Mouse (Mus musculus) layer of hippocampus, adult 2 months (tissue): Measurements from ENCODE around the gene Ciao2a. TPM values are rescaled to one million over a fixed set of nuclear protein-coding genes. Genes with fewer than 3 reads are reported as not detected.

Source experiments
- DNase-seq, 2 experiments: peaks; one replicate each; pipeline ENCODE4 v3.0.0; 2022; ENCODE audit warnings: low spot score in 2 of 2
- H3K27ac ChIP-seq: fragments of 200-600 bp; 2 replicates; pipeline ENCODE4 v1.8.1; 2022
- H3K4me3 ChIP-seq: fragments of 200-600 bp; 2 replicates; pipeline ENCODE4 v1.8.1; 2022; ENCODE audit warnings: mild to moderate bottlenecking
- CTCF ChIP-seq: fragments of 200-600 bp; conservative IDR thresholded peaks from 2 replicates; pipeline ENCODE4 v1.8.1; 2022; ENCODE audit warnings: antibody characterized with exemption, mild to moderate bottlenecking, moderate library complexity
- total RNA-seq, 2 experiments: library from RNA; stranded (reverse); gene quantifications; 2 replicates each; pipeline ENCODE4 v1.2.3; 2021

The Ciao2a gene
- total RNA-seq, 2 experiments from 2014 or later, result 25.9 to 26.3 TPM

GRCm38 (mm10) chr9:66155534-66155933 lies 29.1 kb downstream of the Ciao2a start:
- no peak overlapping the region for H3K4me3 ChIP-seq
- no peak overlapping the region for H3K27ac ChIP-seq
- peak; percentile 58 for TF ChIP-seq CTCF
- no peak for DNase-seq

DNA sequence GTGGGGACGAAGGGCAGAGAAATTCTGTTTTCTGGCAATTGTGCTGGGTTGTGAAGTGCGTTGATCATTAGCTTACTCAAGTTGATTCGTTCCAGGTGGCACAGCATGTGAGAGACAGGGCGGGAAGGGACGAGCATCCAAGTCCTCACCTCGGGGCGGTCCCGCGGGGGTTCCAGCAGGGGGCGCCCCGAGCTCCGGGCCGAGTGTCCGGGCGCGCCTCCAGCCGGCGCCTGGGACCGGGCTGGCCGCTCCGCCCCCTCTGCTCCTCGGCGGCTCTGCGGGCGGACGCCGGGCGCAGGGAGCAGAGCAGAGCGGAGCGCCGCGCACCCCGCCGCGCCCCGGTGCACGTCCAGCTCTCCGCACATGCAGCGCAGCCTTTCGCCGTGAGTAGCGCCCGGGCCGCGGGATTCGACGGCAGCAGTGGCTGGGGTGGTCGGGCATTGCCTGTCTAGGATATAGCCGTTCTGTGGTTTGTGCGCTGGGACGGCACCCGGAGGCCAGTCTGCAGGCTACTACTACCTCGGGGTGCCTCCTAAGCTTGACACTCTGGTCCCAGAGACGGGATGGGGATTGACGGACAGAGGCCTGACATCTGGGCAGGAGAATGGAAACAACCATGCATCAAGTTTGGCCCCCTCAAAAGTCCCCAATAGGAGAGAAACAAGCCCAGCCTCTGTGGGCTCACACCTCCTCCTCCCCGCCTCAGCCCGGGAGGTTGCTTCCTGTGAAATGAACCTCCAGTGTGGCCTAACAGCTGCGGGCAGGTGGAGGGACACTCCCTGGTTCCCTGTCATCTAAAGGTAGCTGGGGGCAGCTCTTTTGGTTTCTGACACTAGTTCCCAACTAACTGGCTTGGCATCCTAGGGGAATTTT lies 31.8 kb downstream of the Ciao2a start, which contains the start of gene Dapk2:
Gene Dapk2 (plus strand): TSS at position 266 of the 873 bp plus-strand sequence.
- Histone ChIP-seq H3K27ac (no peak within 1 kb of the TSS), H3K4me3 (peak within 1 kb of the TSS; percentile 53)
- peak; percentile 81 for TF ChIP-seq CTCF
- DNase-seq, result peak; percentile 26 to 57

- Histone ChIP-seq H3K4me3 (no peak overlapping the region), H3K27ac (no peak overlapping the region)
- no peak for TF ChIP-seq CTCF
- DNase-seq, result no peak
Measured at GRCm38 (mm10) chr9:66158885-66159430, 32.5 kb downstream of the Ciao2a start.

DNA sequence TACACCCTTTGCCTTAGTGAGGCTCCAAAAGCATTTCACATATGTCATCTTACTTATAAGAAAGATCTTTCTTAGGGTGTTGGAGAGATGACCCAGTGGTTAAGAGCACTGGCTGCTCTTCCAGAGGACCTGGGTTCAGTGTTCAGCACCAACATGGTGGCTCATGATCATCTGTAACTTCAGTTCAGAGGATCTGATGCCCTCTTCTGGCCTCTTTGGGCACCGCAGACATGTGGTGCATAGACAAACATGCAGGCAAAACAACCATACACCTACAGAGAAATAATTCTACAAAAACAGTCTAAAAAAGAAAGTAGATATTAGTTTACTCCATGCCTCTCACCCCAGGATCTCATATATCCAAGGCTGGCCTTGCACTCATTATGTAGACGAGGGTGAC lies 33.7 kb downstream of the Ciao2a start:
- no peak; the same call in 1 of the 2 replicates for TF ChIP-seq CTCF
- H3K4me3 ChIP-seq, result no peak overlapping the region
- H3K27ac ChIP-seq, result no peak overlapping the region
- DNase-seq, result no peak

DNA sequence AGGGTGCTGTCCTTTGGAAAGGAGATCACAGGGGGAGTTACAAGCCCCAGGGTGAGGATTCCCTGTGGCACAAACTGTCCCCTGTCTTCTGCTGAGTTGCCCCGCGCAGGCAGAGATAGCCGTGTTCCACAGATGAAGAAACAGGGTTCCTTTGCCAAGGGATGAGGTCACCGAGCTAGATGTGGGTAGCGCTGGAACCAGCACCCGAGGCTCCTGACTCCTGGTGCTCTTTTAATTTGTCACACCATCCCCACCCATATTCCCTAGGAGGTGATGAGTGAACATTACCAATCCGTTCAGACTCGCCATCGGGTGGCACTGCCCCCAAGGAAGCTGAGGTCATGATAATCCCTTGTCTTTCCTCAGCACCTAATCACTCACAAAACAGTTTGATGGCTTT lies 36.6 kb downstream of the Ciao2a start:
- Histone ChIP-seq H3K4me3 (no peak overlapping the region), H3K27ac (no peak overlapping the region)
- peak; percentile 37 for TF ChIP-seq CTCF
- DNase-seq, result peak in 1 of 2 experiments; percentile 13

GRCm38 (mm10) chr9:66167222-66167621 lies 40.8 kb downstream of the Ciao2a start:
- TF ChIP-seq CTCF, result no peak
- no peak for DNase-seq
- no peak overlapping the region for H3K27ac ChIP-seq
- H3K4me3 ChIP-seq, result no peak overlapping the region

DNA sequence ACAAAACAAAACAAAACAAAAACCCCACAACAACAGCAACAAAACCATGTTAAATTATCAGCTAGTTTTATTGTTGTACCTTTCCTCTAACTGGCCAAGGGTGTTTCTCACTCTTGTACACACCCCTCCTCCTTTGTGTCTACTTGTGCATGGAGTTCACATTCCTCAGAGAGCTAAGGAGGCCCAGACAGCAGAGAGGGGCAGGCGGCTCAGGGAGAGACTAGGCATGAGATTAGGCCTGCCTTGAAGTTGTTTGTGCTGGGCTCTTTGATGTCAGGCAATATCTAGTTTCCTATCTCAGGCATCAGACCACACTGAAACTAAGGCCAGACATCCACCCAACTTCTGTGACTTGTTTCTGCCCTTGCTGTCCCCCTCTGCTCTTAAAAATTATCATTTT lies 41.8 kb downstream of the Ciao2a start:
- DNase-seq, result no peak
- no peak for TF ChIP-seq CTCF
- Histone ChIP-seq H3K4me3 (no peak overlapping the region), H3K27ac (no peak overlapping the region)

GRCm38 (mm10) chr9:66170506-66170905 lies 44.1 kb downstream of the Ciao2a start:
- Histone ChIP-seq H3K4me3 (no peak overlapping the region), H3K27ac (0 out of 2 replicates have a peak overlapping the region, but pooled peaks have one; percentile 28)
- TF ChIP-seq CTCF, result no peak

GRCm38 (mm10) chr9:66171275-66171921 lies 45.0 kb downstream of the Ciao2a start:
- DNase-seq, result no peak
- no peak overlapping the region for H3K4me3 ChIP-seq
- H3K27ac ChIP-seq, result no peak overlapping the region
- TF ChIP-seq CTCF, result no peak

More at GRCm38 (mm10) chr9:66170506-66170905, 44.1 kb downstream of the Ciao2a start:
- no peak for DNase-seq

- DNase-seq, result no peak
- TF ChIP-seq CTCF, result no peak
- Histone ChIP-seq H3K4me3 (no peak overlapping the region), H3K27ac (no peak overlapping the region)
Measured at GRCm38 (mm10) chr9:66173316-66173855, 47.0 kb downstream of the Ciao2a start.

- no peak for TF ChIP-seq CTCF
- DNase-seq, result no peak
- Histone ChIP-seq H3K4me3 (no peak overlapping the region), H3K27ac (no peak overlapping the region)
Measured at GRCm38 (mm10) chr9:66174985-66175384, 48.6 kb downstream of the Ciao2a start.

DNA sequence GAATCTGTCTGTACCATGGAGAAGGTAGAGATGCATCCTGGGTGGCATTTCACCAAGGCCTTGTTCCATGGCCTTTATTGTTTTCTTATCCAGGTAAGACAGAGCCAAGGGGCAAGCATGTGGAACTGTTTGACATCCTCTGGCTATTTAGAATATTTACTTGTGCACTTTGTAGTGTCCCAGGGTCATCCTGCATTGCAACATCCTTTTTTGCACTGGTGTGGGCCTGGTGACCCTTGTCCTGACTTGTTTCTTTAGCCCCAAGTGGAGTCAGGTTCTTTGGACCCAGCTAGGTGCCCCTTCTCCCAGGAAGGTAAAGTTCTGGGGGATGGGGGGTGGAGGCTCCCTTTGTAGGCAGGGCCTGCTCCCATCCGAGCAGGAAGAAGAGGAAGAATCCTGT lies 51.6 kb downstream of the Ciao2a start:
- no peak overlapping the region for H3K4me3 ChIP-seq
- TF ChIP-seq CTCF, result no peak
- DNase-seq, result no peak
- H3K27ac ChIP-seq, result no peak overlapping the region

DNA sequence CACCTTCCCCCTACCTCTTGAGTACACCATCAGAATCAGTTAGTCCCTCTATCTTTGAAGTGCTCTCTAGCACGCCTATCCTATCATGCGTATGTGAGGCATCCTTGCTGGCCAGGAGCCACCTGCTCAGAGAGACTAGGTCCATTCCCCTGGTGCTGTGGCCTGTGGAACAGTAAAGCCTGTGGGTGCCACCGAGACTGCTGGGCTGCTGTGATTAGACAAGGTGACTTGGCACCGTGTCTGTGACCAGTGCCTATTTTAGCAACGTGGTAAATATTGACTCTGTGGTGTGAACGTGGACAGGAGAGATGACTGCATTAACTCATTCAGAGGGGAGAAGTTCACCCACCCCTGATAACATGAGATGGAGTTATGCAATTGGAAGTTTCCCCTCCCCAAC lies 53.4 kb downstream of the Ciao2a start:
- Histone ChIP-seq H3K4me3 (no peak overlapping the region), H3K27ac (no peak overlapping the region)
- DNase-seq, result no peak
- TF ChIP-seq CTCF, result no peak
